Mouse (Mus musculus): ENCODE data around the gene Eif4b. TPM values are rescaled to one million over a fixed set of nuclear protein-coding genes. Genes with fewer than 3 reads are reported as not detected.

Gene Eif4b
- polyA plus RNA-seq, 1 experiment from 2014 or later = 54.0 TPM

DNA sequence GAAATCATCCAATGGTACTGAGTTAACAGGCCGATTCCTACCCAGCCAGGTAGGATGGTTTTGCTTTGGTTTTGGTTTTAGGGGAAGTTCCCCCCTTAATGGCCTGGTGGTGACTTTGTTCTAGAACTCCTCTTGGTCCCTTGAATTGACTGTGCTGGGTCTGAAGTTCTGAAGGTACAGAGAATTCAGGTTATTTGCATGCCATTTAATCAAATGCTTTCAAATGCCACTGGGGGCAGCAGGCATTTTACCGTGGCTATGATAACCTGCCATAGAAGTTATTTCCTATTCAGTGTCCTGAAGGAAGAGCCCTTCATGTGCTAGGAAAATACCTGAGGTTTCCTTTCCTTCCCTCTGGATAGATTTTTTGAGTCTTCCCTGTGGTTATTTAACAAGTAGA, 6.9 kb downstream of the Eif4b start:
- peak; percentile 44 for TF ChIP-seq CTCF (IDR thresholded peaks at IDR 0.05)
- no peak for TF ChIP-seq EP300 (IDR thresholded peaks at IDR 0.05)
- Histone ChIP-seq H3K9me3 (ENCODE audit: low read length) (no peaks in the 10 kb centered on the region), H3K4me1 (ENCODE audit: insufficient read depth, low read depth, low read length) (peaks cover under 1% of the 10 kb centered on the region; the same call in 1 of the 2 replicates), H3K36me3 (ENCODE audit: insufficient read depth, low read length) (peaks cover 19% of the 10 kb centered on the region; the same call in 1 of the 2 replicates), H3K4me2 (replicated peaks; ENCODE audit: low read depth, low read length) (no peak overlapping the region), H3K27ac (ENCODE audit: low read length) (no peak overlapping the region), H3K4me3 (ENCODE audit: low read depth, low read length) (no peak overlapping the region), H3K9ac (replicated peaks; ENCODE audit: low read depth) (no peak overlapping the region), H3K27me3 (replicated peaks; ENCODE audit: insufficient read depth, low read length) (no peaks in the 10 kb centered on the region)
- ATAC-seq (no peak), DNase-seq (ENCODE audit: low spot score) (no peak)
- WGBS = 55% methylated on average over 2 of the region's 2 CpGs

DNA sequence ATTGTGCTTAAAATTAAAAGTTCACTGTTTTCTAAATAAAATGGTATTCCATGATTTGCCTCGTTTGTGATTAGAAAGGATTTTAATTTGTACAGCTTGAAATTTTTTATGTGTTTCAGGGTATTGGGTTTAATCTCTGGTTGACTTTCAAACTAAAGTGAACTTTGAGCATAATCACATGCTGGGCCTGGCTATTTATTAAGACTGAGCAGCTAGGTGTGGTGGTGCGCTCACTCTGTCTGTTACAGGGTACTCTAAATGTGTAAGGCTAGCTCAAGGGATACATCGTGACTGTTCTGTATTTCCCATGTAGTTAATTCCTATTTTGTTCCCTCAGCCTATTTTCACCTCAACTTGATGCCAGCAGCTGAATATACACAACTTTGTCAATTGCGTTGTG, 8.6 kb downstream of the Eif4b start:
- no peak for DNase-seq (ENCODE audit: low spot score)
- Histone ChIP-seq H3K4me2 (replicated peaks; ENCODE audit: low read depth, low read length) (no peak overlapping the region), H3K27ac (ENCODE audit: low read length) (no peak overlapping the region), H3K36me3 (ENCODE audit: insufficient read depth, low read length) (peaks cover 30% of the 10 kb centered on the region; the same call in 1 of the 2 replicates), H3K4me1 (ENCODE audit: insufficient read depth, low read depth, low read length) (no peaks in the 10 kb centered on the region), H3K4me3 (ENCODE audit: low read depth, low read length) (no peak overlapping the region), H3K9ac (replicated peaks; ENCODE audit: low read depth) (no peak overlapping the region), H3K9me3 (ENCODE audit: low read length) (no peaks in the 10 kb centered on the region), H3K27me3 (replicated peaks; ENCODE audit: insufficient read depth, low read length) (no peaks in the 10 kb centered on the region)
- TF ChIP-seq CTCF (IDR thresholded peaks at IDR 0.05) = no peak
- no peak for TF ChIP-seq EP300 (IDR thresholded peaks at IDR 0.05)
- no peak for ATAC-seq
- 87% methylated on average over 4 of the region's 4 CpGs for WGBS

DNA sequence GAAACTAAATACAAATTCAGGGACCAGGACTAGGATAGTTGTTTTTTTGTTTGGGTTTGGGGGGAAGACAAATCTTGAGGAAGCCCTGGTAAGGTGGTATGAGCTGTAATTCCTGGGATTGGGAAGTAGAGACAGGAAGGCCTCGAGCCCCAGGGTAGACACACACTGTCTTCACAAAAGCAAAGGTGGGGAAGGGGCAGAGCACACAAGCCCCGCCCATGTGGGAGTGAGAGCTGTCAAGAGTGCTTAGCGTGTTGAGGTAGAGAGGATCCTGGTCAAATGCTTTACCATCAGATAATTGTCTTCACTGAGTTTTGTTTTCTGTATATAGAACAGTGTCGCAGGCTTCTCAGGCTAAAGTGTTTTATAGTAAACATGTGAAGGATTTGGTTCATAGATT, 9.5 kb downstream of the Eif4b start:
- H3K4me3 ChIP-seq (ENCODE audit: low read depth, low read length) = no peak overlapping the region
- H3K9ac ChIP-seq (replicated peaks; ENCODE audit: low read depth) = no peak overlapping the region
- no peak for DNase-seq (ENCODE audit: low spot score)
- H3K9me3 ChIP-seq (ENCODE audit: low read length) = no peaks in the 10 kb centered on the region
- peaks cover 37% of the 10 kb centered on the region; the same call in 1 of the 2 replicates for H3K36me3 ChIP-seq (ENCODE audit: insufficient read depth, low read length)
- 67% methylated on average over 4 of the region's 4 CpGs for WGBS
- TF ChIP-seq EP300 (IDR thresholded peaks at IDR 0.05) = no peak
- TF ChIP-seq CTCF (IDR thresholded peaks at IDR 0.05) = no peak
- ATAC-seq = no peak
- no peak overlapping the region for H3K27ac ChIP-seq (ENCODE audit: low read length)
- no peak overlapping the region for H3K4me2 ChIP-seq (replicated peaks; ENCODE audit: low read depth, low read length)
- no peaks in the 10 kb centered on the region for H3K4me1 ChIP-seq (ENCODE audit: insufficient read depth, low read depth, low read length)
- H3K27me3 ChIP-seq (replicated peaks; ENCODE audit: insufficient read depth, low read length) = no peaks in the 10 kb centered on the region

GRCm38 (mm10) chr15:102089914-102090585, 16.5 kb downstream of the Eif4b start:
- H3K4me2 ChIP-seq (replicated peaks; ENCODE audit: low read depth, low read length) = no peak overlapping the region
- H3K9me3 ChIP-seq (ENCODE audit: low read length) = no peaks in the 10 kb centered on the region
- no peaks in the 10 kb centered on the region for H3K4me1 ChIP-seq (ENCODE audit: insufficient read depth, low read depth, low read length)
- no peak overlapping the region for H3K4me3 ChIP-seq (ENCODE audit: low read depth, low read length)
- no peaks in the 10 kb centered on the region for H3K27me3 ChIP-seq (replicated peaks; ENCODE audit: insufficient read depth, low read length)
- H3K27ac ChIP-seq (ENCODE audit: low read length) = no peak overlapping the region
- no peak overlapping the region for H3K9ac ChIP-seq (replicated peaks; ENCODE audit: low read depth)
- no peak for DNase-seq (ENCODE audit: low spot score)
- no peak for ATAC-seq
- WGBS = 69% methylated on average over 12 of the region's 12 CpGs
- TF ChIP-seq CTCF (IDR thresholded peaks at IDR 0.05) (no peak), EP300 (IDR thresholded peaks at IDR 0.05) (no peak)
- peaks cover 73% of the 10 kb centered on the region for H3K36me3 ChIP-seq (ENCODE audit: insufficient read depth, low read length)

DNA sequence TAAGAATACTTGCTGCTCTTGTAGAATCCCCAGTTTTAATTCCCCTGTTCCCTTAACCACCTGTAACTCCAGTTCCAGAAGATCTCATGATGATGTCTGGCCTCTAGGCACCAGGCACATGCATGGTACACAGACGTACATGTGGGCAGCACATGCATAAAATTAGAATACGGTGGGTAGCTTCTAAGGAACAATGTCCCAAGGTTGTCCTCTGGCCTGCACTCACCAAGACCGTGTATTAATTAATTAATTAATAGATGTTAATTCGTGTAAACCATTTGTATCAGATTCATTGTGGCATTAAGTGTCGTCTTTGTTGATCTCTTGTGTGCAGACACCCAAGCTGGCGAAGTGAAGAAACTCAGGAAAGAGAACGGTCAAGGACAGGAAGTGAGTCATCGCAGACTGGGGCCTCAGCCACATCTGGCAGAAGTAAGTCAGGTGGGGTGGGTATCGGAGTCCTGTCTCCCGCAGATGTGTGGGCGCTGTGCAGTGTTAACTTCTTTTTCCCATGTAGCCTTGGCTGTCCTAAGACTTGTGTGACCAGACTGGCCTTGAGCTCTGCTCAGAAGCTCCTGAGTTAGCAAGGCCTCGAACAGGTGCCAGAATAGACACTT, 17.6 kb downstream of the Eif4b start:
- no peaks in the 10 kb centered on the region for H3K4me1 ChIP-seq (ENCODE audit: insufficient read depth, low read depth, low read length)

DNA sequence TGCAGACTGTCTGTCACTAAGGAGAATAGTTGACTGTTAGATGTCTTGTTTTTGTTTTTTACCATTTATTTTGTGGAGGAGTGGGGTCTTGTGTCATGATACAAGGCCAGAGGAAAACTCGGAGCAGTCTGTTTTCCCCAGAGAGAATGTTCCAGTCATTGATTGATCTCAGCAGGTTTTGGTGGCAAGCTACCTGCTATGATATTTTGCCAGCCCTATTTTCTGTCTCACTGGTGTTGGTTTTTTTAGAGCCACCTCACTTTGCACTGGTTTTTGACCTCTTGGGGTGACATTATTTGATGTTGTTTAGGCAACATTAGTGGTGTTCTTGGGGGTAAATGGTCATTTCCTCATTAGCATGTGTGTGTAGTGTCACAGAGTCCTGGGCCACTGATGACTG, 18.1 kb downstream of the Eif4b start:
- no peak for TF ChIP-seq EP300 (IDR thresholded peaks at IDR 0.05)
- TF ChIP-seq CTCF (IDR thresholded peaks at IDR 0.05) = no peak
- Histone ChIP-seq H3K4me3 (ENCODE audit: low read depth, low read length) (no peak overlapping the region), H3K4me1 (ENCODE audit: insufficient read depth, low read depth, low read length) (no peaks in the 10 kb centered on the region), H3K36me3 (ENCODE audit: insufficient read depth, low read length) (peaks cover 71% of the 10 kb centered on the region), H3K4me2 (replicated peaks; ENCODE audit: low read depth, low read length) (no peak overlapping the region), H3K27me3 (replicated peaks; ENCODE audit: insufficient read depth, low read length) (no peaks in the 10 kb centered on the region), H3K9ac (replicated peaks; ENCODE audit: low read depth) (no peak overlapping the region), H3K27ac (ENCODE audit: low read length) (no peak overlapping the region), H3K9me3 (ENCODE audit: low read length) (no peaks in the 10 kb centered on the region)
- DNase-seq (ENCODE audit: low spot score) (no peak), ATAC-seq (no peak; the same call in 1 of the 2 replicates)
- 70% methylated on average over 1 of the region's 1 CpGs for WGBS

More for the DNA sequence above, 17.6 kb downstream of the Eif4b start:
- 61% methylated on average over 12 of the region's 12 CpGs for WGBS
- DNase-seq (ENCODE audit: low spot score) = no peak
- no peaks in the 10 kb centered on the region for H3K27me3 ChIP-seq (replicated peaks; ENCODE audit: insufficient read depth, low read length)
- no peak overlapping the region for H3K9ac ChIP-seq (replicated peaks; ENCODE audit: low read depth)
- TF ChIP-seq CTCF (IDR thresholded peaks at IDR 0.05) = no peak
- H3K4me3 ChIP-seq (ENCODE audit: low read depth, low read length) = no peak overlapping the region
- H3K27ac ChIP-seq (ENCODE audit: low read length) = no peak overlapping the region
- no peak overlapping the region for H3K4me2 ChIP-seq (replicated peaks; ENCODE audit: low read depth, low read length)
- no peak for ATAC-seq
- no peaks in the 10 kb centered on the region for H3K9me3 ChIP-seq (ENCODE audit: low read length)
- peaks cover 77% of the 10 kb centered on the region for H3K36me3 ChIP-seq (ENCODE audit: insufficient read depth, low read length)

All from lung, postnatal 0 days (tissue).